Mouse (Mus musculus): ENCODE data around the gene Cd28.

GRCm38 (mm10) chr1:60758226-60758625 lies 41.6 kb downstream of the Cd28 start:
- TF ChIP-seq NRF1 (IDR thresholded peaks at IDR 0.05; ENCODE audit: low read depth, low read length) (no peak), CTCF (conservative IDR thresholded peaks at IDR 0.05 in 1 of 2, IDR thresholded peaks at IDR 0.05 in 1 of 2; ENCODE audit: low read depth in 2 of 2, low read length in 2 of 2) (no peak), POLR2A (IDR thresholded peaks at IDR 0.05; ENCODE audit: low read depth, low read length) (no peak), GABPA (IDR thresholded peaks at IDR 0.05; ENCODE audit: insufficient replicate concordance, low read depth, low read length) (no peak), ZMIZ1 (IDR thresholded peaks at IDR 0.05; ENCODE audit: low read depth, low read length) (no peak), E2F4 (IDR thresholded peaks at IDR 0.05; ENCODE audit: insufficient replicate concordance, low read depth, low read length) (no peak), SIN3A (IDR thresholded peaks at IDR 0.05; ENCODE audit: low read length) (no peak), SMC3 (IDR thresholded peaks at IDR 0.05; ENCODE audit: low read depth, low read length) (no peak), ELF1 (IDR thresholded peaks at IDR 0.05; ENCODE audit: low read depth, low read length) (no peak), MAFK (IDR thresholded peaks at IDR 0.05; ENCODE audit: insufficient replicate concordance, low read length) (no peak), ETS1 (conservative IDR thresholded peaks at IDR 0.05; ENCODE audit: low read depth, low read length) (no peak), EP300 (IDR thresholded peaks at IDR 0.05; ENCODE audit: low read length) (no peak)
